In genomic region chr1:133119931-133120712, GRCm38 (mm10) we compare ENCODE assay signal across 10 mouse cellular contexts. TPM values are rescaled to one million over a fixed set of nuclear protein-coding genes. Genes with fewer than 3 reads are reported as not detected.
DNase-seq lines count a peak whose midpoint lies in the region; ATAC-seq lines count a peak whose summit lies in the region.
"Had no signal": no experiment of that assay in that cellular context is flagged by ENCODE, and none has a peak within 500 bp of the region (broad histone marks: within the 10 kb centered on the region; RNA-seq: fewer than 3 reads in every experiment).

No protein-coding gene starts in this region.

- H3K9ac ChIP-seq in limb, embryonic 13.5 days, result no peak overlapping the region
- H3K9ac ChIP-seq in forebrain, embryonic 11.5 days (ENCODE audit: low read length), result no peak overlapping the region
- H3K9ac ChIP-seq: liver, embryonic 14.5 days had no signal

- H3K4me2 ChIP-seq in limb, embryonic 13.5 days (replicated peaks), result no peak overlapping the region
- no peak overlapping the region for H3K4me2 ChIP-seq in forebrain, embryonic 11.5 days (ENCODE audit: low read depth, low read length, severe bottlenecking)

- 37% methylated on average over 7 of the region's 7 CpGs for WGBS in limb, embryonic 13.5 days
- 79% methylated on average over 7 of the region's 7 CpGs for WGBS in forebrain, embryonic 11.5 days

- H3K4me3 ChIP-seq in limb, embryonic 13.5 days, result no peak overlapping the region
- H3K4me3 ChIP-seq in forebrain, embryonic 11.5 days (ENCODE audit: low read depth, low read length), result no peak overlapping the region

- 0 out of 2 replicates have a peak, but pooled peaks cover 3% of the 10 kb centered on the region for H3K9me3 ChIP-seq in limb, embryonic 13.5 days
- no peaks in the 10 kb centered on the region for H3K9me3 ChIP-seq in forebrain, embryonic 11.5 days (ENCODE audit: control insufficient read depth, low read length)

- H3K4me1 ChIP-seq in limb, embryonic 13.5 days, result peaks cover 14% of the 10 kb centered on the region
- no peaks in the 10 kb centered on the region for H3K4me1 ChIP-seq in forebrain, embryonic 11.5 days (replicated peaks; ENCODE audit: control insufficient read depth, insufficient read depth, low read length)

- ATAC-seq in common myeloid progenitor, adult 5-6 weeks (replicated peaks; ENCODE audit: low read depth, poor library complexity, severe bottlenecking), result peak; percentile 53
- ATAC-seq in limb, embryonic 13.5 days (ENCODE audit: low FRiP score, low read depth), result peak; percentile 85
- peak; percentile 89 for ATAC-seq in megakaryocyte, adult 5-6 weeks (ENCODE audit: poor library complexity, severe bottlenecking)
- no peak for ATAC-seq in forebrain, embryonic 11.5 days (replicated peaks; ENCODE audit: low FRiP score)

- no peaks in the 10 kb centered on the region for H3K36me3 ChIP-seq in limb, embryonic 13.5 days
- no peaks in the 10 kb centered on the region for H3K36me3 ChIP-seq in forebrain, embryonic 11.5 days (ENCODE audit: control insufficient read depth, insufficient read depth, low read length)

- no peak overlapping the region for H3K27ac ChIP-seq in limb, embryonic 13.5 days
- H3K27ac ChIP-seq in forebrain, embryonic 11.5 days (ENCODE audit: low read depth, low read length), result no peak overlapping the region

- DNase-seq in NIH3T3 (ENCODE audit: low read depth), result peak; percentile 95
- DNase-seq in forebrain, embryonic 11.5 days (ENCODE audit: low spot score), result no peak
- no peak for DNase-seq in urinary bladder, postnatal 14 days (ENCODE audit: low spot score)
- DNase-seq in cerebellum, adult 9-10 months, result no peak
- DNase-seq: cerebellum, adult 11 months; kidney, adult 8-10 months had no signal

- no peaks in the 10 kb centered on the region for H3K27me3 ChIP-seq in limb, embryonic 13.5 days
- H3K27me3 ChIP-seq in forebrain, embryonic 11.5 days (ENCODE audit: control insufficient read depth, insufficient read depth, low read length), result no peaks in the 10 kb centered on the region

RNA-seq across cellular contexts. Expression of gene Ppp1r15b, which starts 10.8 kb away (rescaled TPM):
- 77.3 and 105 TPM in 2 replicates for total RNA-seq in common myeloid progenitor, adult 5-6 weeks (2017)
- 31.9 and 35.9 TPM in 2 replicates for polyA plus RNA-seq in limb, embryonic 13.5 days (2015; fragmentation: Nextera tagmentation; extraction: Ambion mirVana)
- total RNA-seq in megakaryocyte, adult 5-6 weeks (2015), result 68.0 and 75.8 TPM in 2 replicates
- 124 and 135 TPM in 2 replicates for total RNA-seq in megakaryocyte, adult 5-6 weeks (2017)
- polyA plus RNA-seq in forebrain, embryonic 11.5 days (2014; fragmentation: Nextera tagmentation; extraction: Ambion mirVana), result 62.8 and 69.7 TPM in 2 replicates

RNA-seq across cellular contexts. Expression of gene Plekha6, which starts 43.9 kb away (rescaled TPM):
- 2.3 and 3.1 TPM in 2 replicates for total RNA-seq in common myeloid progenitor, adult 5-6 weeks (2017)
- polyA plus RNA-seq in limb, embryonic 13.5 days (2015; fragmentation: Nextera tagmentation; extraction: Ambion mirVana), result 1.7 and 2.6 TPM in 2 replicates
- 0.11 and 0.21 TPM in 2 replicates for total RNA-seq in megakaryocyte, adult 5-6 weeks (2015)
- 0.15 and 0.33 TPM in 2 replicates for total RNA-seq in megakaryocyte, adult 5-6 weeks (2017)
- polyA plus RNA-seq in forebrain, embryonic 11.5 days (2014; fragmentation: Nextera tagmentation; extraction: Ambion mirVana), result 16.2 and 18.8 TPM in 2 replicates
